Mouse (Mus musculus) forebrain, embryonic 16.5 days (tissue): ENCODE measurements around the gene Svs2. TPM values are rescaled to one million over a fixed set of nuclear protein-coding genes. Genes with fewer than 3 reads are reported as not detected.
"Not testable (repeated sequence)": the region's sequence is repeated elsewhere in the genome, so short reads cannot be mapped to it uniquely, and the experiment has no call there.

ENCODE experiments used
- ATAC-seq: fragments of 200-750 bp; cut with Nextera tagmentation; 2 replicates; pipeline ENCODE4 v1.8.0; 2017; ENCODE audit warnings: mild to moderate bottlenecking, moderate library complexity
- H3K27ac ChIP-seq: fragments of 300-500 bp; sonication (generic); 2 replicates; pipeline ENCODE4 v1.5.1; 2014; ENCODE audit warnings: low read length, control low read depth
- H3K27me3 ChIP-seq: fragments of 300-500 bp; sonication (generic); replicated peaks from 2 replicates; pipeline ENCODE4 v1.6.1; 2014; ENCODE audit warnings: low read length; ENCODE audit not compliant: control insufficient read depth, insufficient read depth
- H3K36me3 ChIP-seq: fragments of 300-500 bp; sonication (generic); 2 replicates; pipeline ENCODE4 v1.6.1; 2014; ENCODE audit not compliant: control insufficient read depth, insufficient read depth
- H3K4me1 ChIP-seq: fragments of 300-500 bp; sonication (generic); replicated peaks from 2 replicates; pipeline ENCODE4 v1.6.1; 2014; ENCODE audit warnings: low read length; ENCODE audit not compliant: control insufficient read depth, insufficient read depth
- H3K4me2 ChIP-seq: fragments of 300-500 bp; sonication (generic); 2 replicates; pipeline ENCODE4 v1.6.1; 2014; ENCODE audit warnings: mild to moderate bottlenecking, low read length, control low read depth
- H3K4me3 ChIP-seq: fragments of 300-500 bp; sonication (generic); replicated peaks from 2 replicates; pipeline ENCODE4 v1.5.1; 2014; ENCODE audit warnings: mild to moderate bottlenecking, low read length, control low read depth
- H3K9ac ChIP-seq: fragments of 300-500 bp; sonication (generic); replicated peaks from 2 replicates; pipeline ENCODE4 v1.6.1; 2014; ENCODE audit warnings: low read depth, low read length, control low read depth
- H3K9me3 ChIP-seq: fragments of 300-500 bp; sonication (generic); 2 replicates; pipeline ENCODE4 v1.6.1; 2016; ENCODE audit warnings: low read length; ENCODE audit not compliant: control insufficient read depth
- WGBS: fragments of 180-500 bp; shearing (Covaris S2); extraction: QIAGEN DNeasy Blood & Tissue Kit; methylation state at CpG from one replicate; pipeline ENCODE4 v1.1.7; 2014; 5-methylcytosine and 5-hydroxymethylcytosine counted together
- polyA plus RNA-seq: library from polyadenylated mRNA; unstranded; fragments of >200 nt; fragmentation: Nextera tagmentation; extraction: Ambion mirVana; gene quantifications from 2 replicates; pipeline ENCODE4 v1.2.1, GENCODE M21; 2015

Svs2 gene
- polyA plus RNA-seq, 1 experiment from 2014 or later = not detected

- no peaks in the 10 kb centered on the region for H3K36me3 ChIP-seq
- no peak overlapping the region for H3K4me2 ChIP-seq
- ATAC-seq = no peak
- H3K9me3 ChIP-seq = peaks cover 2% of the 10 kb centered on the region; the same call in 1 of the 2 replicates
- no peaks in the 10 kb centered on the region for H3K4me1 ChIP-seq
- no peak overlapping the region for H3K27ac ChIP-seq
- H3K27me3 ChIP-seq = no peaks in the 10 kb centered on the region
- no peak overlapping the region for H3K4me3 ChIP-seq
- 84% methylated on average over 4 of the region's 4 CpGs for WGBS
- no peak overlapping the region for H3K9ac ChIP-seq
Observed at GRCm38 (mm10) chr2:164206676-164207075, 31.6 kb downstream of the Svs2 start.

GRCm38 (mm10) chr2:164206011-164206410, 32.3 kb downstream of the Svs2 start:
- WGBS = 93% methylated on average over 10 of the region's 10 CpGs
- not testable (repeated sequence) for H3K9ac ChIP-seq, ATAC-seq

DNA sequence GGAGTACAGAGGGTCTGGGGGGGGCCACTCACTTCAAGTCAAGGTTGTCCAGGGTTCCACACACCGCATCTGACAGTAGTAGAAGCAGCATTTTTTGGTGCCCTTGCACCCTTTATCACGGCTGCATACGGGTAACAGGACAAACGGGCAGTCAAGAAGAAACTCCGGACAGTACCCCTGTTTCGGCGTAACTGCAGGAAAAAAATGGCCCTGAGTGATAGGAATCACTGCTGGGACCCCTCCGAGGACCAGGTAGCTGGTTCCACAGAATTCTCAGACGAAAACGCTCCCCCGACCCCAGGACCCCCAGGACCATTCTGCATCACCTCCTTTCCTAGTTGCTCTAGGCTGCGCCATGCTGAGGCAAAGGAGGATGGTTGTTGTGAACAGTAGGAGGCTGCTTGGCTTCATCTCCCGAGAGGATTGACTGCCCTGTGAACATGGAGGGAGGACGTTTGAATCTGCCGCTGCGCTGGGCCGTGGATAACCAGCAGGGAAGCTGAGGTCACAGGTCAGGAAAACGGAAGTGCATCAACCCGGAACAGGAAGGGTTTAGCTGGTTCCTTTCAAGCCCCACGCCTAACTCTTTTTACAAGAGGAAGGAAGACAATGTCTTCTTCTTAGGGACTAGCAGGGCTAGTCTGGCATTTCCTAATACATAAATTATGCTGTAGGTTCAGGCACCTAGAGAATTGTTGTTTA, 38.5 kb downstream of the Svs2 start, which contains the start of gene Wfdc15a:
Wfdc15a (minus strand) TSS at position 505 of the 702 bp plus-strand sequence.
- no peak within 1 kb of the TSS for H3K4me3 ChIP-seq
- no peaks in the 10 kb centered on the region for H3K36me3 ChIP-seq
- H3K4me2 ChIP-seq = no peak within 1 kb of the TSS
- no peak within 1 kb of the TSS for H3K27ac ChIP-seq
- H3K9me3 ChIP-seq = no peaks in the 10 kb centered on the region
- no peak for ATAC-seq
- H3K4me1 ChIP-seq = no peaks in the 10 kb centered on the region
- WGBS = 84% methylated on average over 20 of the region's 20 CpGs
- no peaks in the 10 kb centered on the region for H3K27me3 ChIP-seq
- H3K9ac ChIP-seq = no peak within 1 kb of the TSS

More at GRCm38 (mm10) chr2:164206011-164206410, 32.3 kb downstream of the Svs2 start:
- H3K4me3 ChIP-seq, H3K27ac ChIP-seq, H3K9me3 ChIP-seq, H3K27me3 ChIP-seq, H3K4me2 ChIP-seq, H3K4me1 ChIP-seq, H3K36me3 ChIP-seq: not testable (repeated sequence)

- no peaks in the 10 kb centered on the region for H3K9me3 ChIP-seq
- no peak overlapping the region for H3K27ac ChIP-seq
- no peak for ATAC-seq
- H3K4me3 ChIP-seq = no peak overlapping the region
- no peaks in the 10 kb centered on the region for H3K4me1 ChIP-seq
- H3K27me3 ChIP-seq = no peaks in the 10 kb centered on the region
- H3K4me2 ChIP-seq = no peak overlapping the region
- 80% methylated on average over 5 of the region's 5 CpGs for WGBS
- H3K9ac ChIP-seq = no peak overlapping the region
- H3K36me3 ChIP-seq = no peaks in the 10 kb centered on the region
Observed at GRCm38 (mm10) chr2:164196700-164196990, 41.6 kb downstream of the Svs2 start.

DNA sequence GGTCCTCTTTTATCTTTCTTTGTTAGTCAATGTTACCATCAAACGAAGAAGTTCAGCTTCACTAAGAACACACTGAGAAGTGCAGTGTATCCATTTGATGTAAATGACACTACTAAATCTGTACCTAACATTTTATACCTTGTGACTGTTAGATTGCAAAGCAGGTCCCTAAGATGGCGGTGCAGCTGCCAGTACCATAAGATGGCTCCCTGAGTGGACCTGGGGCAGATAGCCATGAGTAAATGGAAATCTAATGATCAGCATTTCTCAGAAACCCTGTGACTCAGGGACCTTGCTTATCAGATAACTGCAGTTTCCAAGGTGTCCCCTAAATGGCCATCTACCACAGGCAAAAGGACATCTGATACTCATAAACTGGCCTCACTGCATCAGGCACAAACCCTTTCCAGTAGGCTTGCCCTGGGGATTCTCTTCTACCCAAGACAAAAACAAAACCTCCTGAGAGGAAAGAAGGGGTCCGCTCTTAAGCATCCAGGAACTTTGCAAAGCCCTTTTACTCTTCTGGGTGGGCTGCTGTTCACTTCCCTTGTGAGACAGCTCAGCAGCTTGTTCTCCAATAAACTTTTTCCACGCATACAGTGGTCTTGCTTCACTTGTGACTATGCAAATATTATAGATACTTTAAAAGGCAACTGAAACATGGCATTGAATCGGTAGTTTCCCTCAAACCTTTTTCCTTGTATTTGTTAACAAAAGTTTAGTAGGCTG, 42.1 kb downstream of the Svs2 start:
- no peaks in the 10 kb centered on the region for H3K9me3 ChIP-seq
- H3K4me1 ChIP-seq = no peaks in the 10 kb centered on the region
- WGBS = 91% methylated on average over 5 of the region's 5 CpGs
- no peaks in the 10 kb centered on the region for H3K27me3 ChIP-seq
- H3K4me2 ChIP-seq = no peak overlapping the region
- ATAC-seq = no peak
- H3K4me3 ChIP-seq = no peak overlapping the region
- no peak overlapping the region for H3K9ac ChIP-seq
- no peaks in the 10 kb centered on the region for H3K36me3 ChIP-seq
- no peak overlapping the region for H3K27ac ChIP-seq

DNA sequence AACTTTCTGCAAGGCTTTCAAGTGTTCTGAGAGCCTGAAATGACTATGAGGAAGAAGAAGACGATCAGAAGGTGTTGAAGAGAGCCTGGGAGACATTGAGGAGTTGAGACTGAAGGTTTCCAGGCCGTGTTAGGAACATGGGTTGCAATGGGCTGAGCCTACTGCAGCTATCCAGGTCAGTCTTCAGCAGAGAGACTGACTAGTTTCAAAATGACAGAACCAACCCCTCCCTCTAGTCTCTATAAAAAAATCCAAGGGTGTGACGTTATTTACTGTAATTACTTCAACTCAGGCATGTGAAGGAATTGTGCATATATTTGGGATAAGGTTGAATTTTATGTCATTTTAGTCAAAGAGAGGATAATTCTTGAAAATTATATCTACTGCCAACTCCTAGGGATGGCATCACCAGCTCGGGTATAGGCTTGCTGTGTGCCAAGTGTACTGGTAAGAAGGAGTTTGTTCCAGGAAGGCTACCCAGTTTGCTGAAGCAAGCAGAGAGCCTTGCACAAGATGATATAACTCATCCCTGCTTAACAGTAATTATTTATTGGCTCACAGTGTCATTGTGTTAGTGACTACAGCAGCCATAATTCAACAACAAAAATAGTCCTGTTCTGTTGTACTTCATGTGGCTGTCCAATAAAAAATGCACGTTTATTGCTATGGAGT, 43.2 kb downstream of the Svs2 start:
- H3K27me3 ChIP-seq = no peaks in the 10 kb centered on the region
- no peak for ATAC-seq

GRCm38 (mm10) chr2:164192279-164192678, 46.0 kb downstream of the Svs2 start:
- H3K4me1 ChIP-seq = no peaks in the 10 kb centered on the region
- ATAC-seq = no peak
- no peak overlapping the region for H3K9ac ChIP-seq

More for the DNA sequence above, 43.2 kb downstream of the Svs2 start:
- Histone ChIP-seq H3K9ac (no peak overlapping the region), H3K4me2 (no peak overlapping the region), H3K27ac (no peak overlapping the region), H3K9me3 (no peaks in the 10 kb centered on the region), H3K4me3 (no peak overlapping the region), H3K36me3 (no peaks in the 10 kb centered on the region), H3K4me1 (no peaks in the 10 kb centered on the region)
- WGBS = 83% methylated on average over 5 of the region's 5 CpGs

DNA sequence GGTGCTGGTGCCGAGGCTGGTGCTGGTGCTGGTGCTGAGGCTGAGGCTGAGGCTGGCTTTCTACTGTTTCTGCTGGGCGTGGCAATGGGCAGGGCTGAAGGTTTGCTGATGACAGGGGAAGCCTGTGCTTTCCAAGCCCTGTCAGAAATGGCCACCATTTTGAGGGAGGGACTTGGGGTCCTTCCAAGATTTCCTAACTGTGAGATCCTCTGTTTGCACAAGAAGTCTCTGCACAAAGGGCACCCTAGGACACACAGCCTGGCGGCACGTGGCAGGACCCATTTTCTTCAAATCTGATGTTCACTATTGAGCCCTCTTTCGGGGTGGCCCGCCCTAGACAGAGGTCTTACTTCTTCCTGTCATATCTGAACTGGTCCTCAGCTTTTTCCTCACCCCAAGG, 47.7 kb downstream of the Svs2 start, which contains the start of gene Wfdc12:
Wfdc12 (minus strand) TSS at position 33 of the 400 bp plus-strand sequence.
- no peaks in the 10 kb centered on the region for H3K9me3 ChIP-seq
- no peaks in the 10 kb centered on the region for H3K4me1 ChIP-seq
- H3K36me3 ChIP-seq = no peaks in the 10 kb centered on the region
- 89% methylated on average over 6 of the region's 6 CpGs for WGBS
- no peak within 1 kb of the TSS for H3K9ac ChIP-seq
- H3K27me3 ChIP-seq = no peaks in the 10 kb centered on the region
- no peak within 1 kb of the TSS for H3K4me3 ChIP-seq
- ATAC-seq = no peak
- H3K4me2 ChIP-seq = no peak within 1 kb of the TSS
- no peak within 1 kb of the TSS for H3K27ac ChIP-seq

More at GRCm38 (mm10) chr2:164192279-164192678, 46.0 kb downstream of the Svs2 start:
- Histone ChIP-seq H3K4me2 (no peak overlapping the region), H3K36me3 (no peaks in the 10 kb centered on the region), H3K9me3 (no peaks in the 10 kb centered on the region), H3K27ac (no peak overlapping the region), H3K27me3 (no peaks in the 10 kb centered on the region), H3K4me3 (no peak overlapping the region)

DNA sequence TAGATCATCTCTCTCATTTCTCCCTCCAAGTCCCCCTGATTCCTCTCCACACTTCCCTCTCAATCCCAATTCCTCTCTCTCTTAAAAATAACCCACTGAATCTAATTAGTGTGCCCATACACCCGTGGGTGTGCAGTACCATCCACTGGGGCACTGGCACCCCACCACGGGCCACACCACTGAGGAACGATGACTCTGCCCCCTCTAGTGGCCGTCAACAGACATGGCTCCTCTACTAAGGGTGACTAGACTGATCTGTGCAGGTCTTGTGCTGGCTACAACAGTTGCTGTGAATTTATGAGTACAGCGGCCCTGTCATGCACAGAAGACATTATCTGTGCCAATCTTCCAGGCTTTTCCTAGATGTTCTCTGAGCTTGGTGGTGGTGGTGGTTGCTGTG, 49.5 kb downstream of the Svs2 start:
- H3K9me3 ChIP-seq = no peaks in the 10 kb centered on the region
- no peak overlapping the region for H3K27ac ChIP-seq
- no peak overlapping the region for H3K9ac ChIP-seq
- no peak overlapping the region for H3K4me3 ChIP-seq
- H3K4me1 ChIP-seq = peaks cover 2% of the 10 kb centered on the region; the same call in 1 of the 2 replicates
- ATAC-seq = no peak
- H3K36me3 ChIP-seq = no peaks in the 10 kb centered on the region
- no peaks in the 10 kb centered on the region for H3K27me3 ChIP-seq
- H3K4me2 ChIP-seq = no peak overlapping the region
- WGBS = 35% methylated on average over 5 of the region's 5 CpGs
